Mouse (Mus musculus): ENCODE data around the gene Mrpl37. TPM values are rescaled to one million over a fixed set of nuclear protein-coding genes. Genes with fewer than 3 reads are reported as not detected.

Gene Mrpl37
- polyA plus RNA-seq, 1 experiment from 2014 or later, result 80.8 TPM

DNA sequence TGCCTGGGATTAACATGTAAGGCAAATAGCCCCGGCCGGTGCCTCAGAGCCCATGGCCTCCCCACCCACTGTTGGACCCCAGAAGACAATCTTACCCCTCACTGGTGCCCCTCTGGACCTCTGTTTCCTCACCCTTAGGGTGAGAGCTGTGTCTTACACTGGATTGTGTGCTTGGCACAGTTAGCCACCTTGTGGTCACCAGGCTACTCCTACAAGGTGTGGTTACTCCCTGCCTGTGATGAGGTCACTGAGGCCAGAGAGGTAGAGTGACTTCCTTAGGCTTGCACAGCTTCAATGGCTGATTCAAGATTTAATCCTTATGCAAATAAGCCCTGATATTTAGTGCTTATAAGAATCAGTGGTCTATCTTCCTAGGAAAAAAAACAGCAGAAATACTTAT, 29.7 kb downstream of the Mrpl37 start:
- Histone ChIP-seq H3K27ac (no peak overlapping the region), H3K36me3 (peaks cover 92% of the 10 kb centered on the region), H3K4me1 (peaks cover 13% of the 10 kb centered on the region), H3K4me3 (no peak overlapping the region), H3K9me3 (replicated peaks) (no peaks in the 10 kb centered on the region), H3K27me3 (no peaks in the 10 kb centered on the region), H3K9ac (no peak overlapping the region), H3K4me2 (replicated peaks) (no peak overlapping the region)
- WGBS, result 98% methylated on average over 2 of the region's 2 CpGs
- ATAC-seq (ENCODE audit: low FRiP score), result no peak

DNA sequence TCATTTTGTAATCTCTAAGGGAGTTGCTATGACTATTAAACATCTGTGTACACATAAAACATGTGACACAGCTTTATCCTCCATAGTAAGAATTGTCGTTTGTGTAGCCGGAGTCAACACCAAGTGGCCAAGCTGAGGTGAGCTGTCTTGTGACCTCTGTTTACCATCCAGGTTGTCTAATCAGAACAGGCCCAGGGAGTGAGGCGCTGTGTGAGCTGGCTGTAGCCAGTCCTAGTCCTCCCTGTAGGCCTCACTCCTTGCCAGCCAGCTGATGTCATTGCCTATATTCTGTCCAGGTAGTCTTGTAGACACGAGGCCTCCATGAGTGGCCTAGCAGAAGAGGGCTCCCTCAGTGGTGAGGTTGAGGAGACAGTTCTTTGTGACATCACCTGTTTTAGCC, 31.0 kb downstream of the Mrpl37 start:
- WGBS, result 89% methylated on average over 4 of the region's 4 CpGs
- H3K9ac ChIP-seq, result no peak overlapping the region
- H3K27me3 ChIP-seq, result no peaks in the 10 kb centered on the region
- H3K4me3 ChIP-seq, result no peak overlapping the region
- peaks cover 92% of the 10 kb centered on the region for H3K36me3 ChIP-seq
- H3K9me3 ChIP-seq (replicated peaks), result no peaks in the 10 kb centered on the region
- no peak overlapping the region for H3K4me2 ChIP-seq (replicated peaks)
- H3K4me1 ChIP-seq, result peaks cover 13% of the 10 kb centered on the region
- no peak overlapping the region for H3K27ac ChIP-seq
- ATAC-seq (ENCODE audit: low FRiP score), result no peak

DNA sequence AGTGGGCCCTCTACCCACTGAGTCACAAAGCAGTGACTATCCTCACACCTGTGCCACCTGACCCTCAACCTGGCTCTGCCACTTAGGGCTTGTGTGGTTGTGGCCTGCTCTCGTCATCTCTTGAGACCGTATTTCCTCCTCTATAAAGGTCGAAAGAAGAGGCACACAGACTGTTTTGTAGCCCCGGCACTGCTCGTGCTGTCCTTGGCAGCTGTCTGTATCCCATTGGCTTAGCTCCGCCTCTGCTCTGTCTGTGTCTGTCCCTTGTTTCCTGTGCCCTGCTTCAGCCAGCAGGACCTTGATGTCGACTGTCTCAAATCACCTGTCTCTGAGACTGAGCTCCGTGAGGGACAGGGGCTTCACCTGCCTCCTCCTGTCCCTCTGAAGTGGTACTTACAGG, 40.2 kb downstream of the Mrpl37 start:
- Histone ChIP-seq H3K27ac (peak overlapping the region; percentile 24; the same call in 1 of the 2 replicates), H3K36me3 (peaks cover 37% of the 10 kb centered on the region), H3K27me3 (no peaks in the 10 kb centered on the region), H3K4me3 (no peak overlapping the region), H3K9me3 (replicated peaks) (no peaks in the 10 kb centered on the region), H3K4me1 (peaks cover 47% of the 10 kb centered on the region), H3K4me2 (replicated peaks) (no peak overlapping the region), H3K9ac (no peak overlapping the region)
- WGBS, result 61% methylated on average over 8 of the region's 8 CpGs
- ATAC-seq (ENCODE audit: low FRiP score), result no peak

DNA sequence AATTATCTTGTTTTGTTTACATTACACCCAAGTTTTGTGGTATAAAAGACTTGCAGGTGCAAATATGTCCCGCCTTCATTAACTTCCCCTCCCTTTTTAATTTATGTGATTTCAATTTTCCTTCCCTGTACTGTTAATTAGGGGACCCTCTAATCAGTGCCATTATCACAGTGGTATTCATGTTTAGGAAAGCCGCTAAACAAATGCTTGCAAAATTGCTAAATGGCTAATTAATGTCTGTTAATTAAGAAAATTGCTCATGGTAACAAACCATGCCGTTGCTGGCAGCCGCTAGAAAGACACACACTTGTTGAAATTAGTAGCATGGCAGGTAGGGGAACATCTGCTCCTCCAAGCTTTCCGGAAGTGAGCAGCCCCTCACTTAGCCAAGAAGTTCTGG, 41.3 kb downstream of the Mrpl37 start:
- Histone ChIP-seq H3K4me2 (replicated peaks) (no peak overlapping the region), H3K27ac (no peak overlapping the region), H3K4me1 (peaks cover 57% of the 10 kb centered on the region), H3K9me3 (replicated peaks) (no peaks in the 10 kb centered on the region), H3K4me3 (no peak overlapping the region), H3K9ac (no peak overlapping the region), H3K27me3 (no peaks in the 10 kb centered on the region), H3K36me3 (peaks cover 26% of the 10 kb centered on the region)
- ATAC-seq (ENCODE audit: low FRiP score), result no peak
- 78% methylated on average over 5 of the region's 5 CpGs for WGBS

DNA sequence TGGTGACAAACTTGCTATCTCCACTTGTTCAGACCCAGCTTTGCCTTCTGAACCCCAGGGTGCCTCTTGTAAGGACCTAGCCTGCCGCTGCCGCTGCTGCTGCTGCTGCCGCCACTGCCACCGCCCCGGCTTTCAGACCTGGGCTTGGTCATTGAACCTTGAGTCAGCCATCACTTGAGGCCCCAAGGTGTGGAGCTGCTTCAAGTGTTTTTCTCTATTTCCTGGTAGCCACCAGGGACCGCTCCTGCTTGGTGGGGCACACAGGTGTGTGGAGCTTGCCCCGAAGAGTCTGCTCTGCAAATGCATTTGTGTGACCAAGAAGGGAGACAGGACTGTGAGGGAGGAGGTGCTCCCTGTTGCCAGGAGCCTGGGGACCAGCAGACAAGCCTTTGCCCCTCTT, 41.8 kb downstream of the Mrpl37 start:
- no peak overlapping the region for H3K4me2 ChIP-seq (replicated peaks)
- no peaks in the 10 kb centered on the region for H3K9me3 ChIP-seq (replicated peaks)
- WGBS, result 86% methylated on average over 7 of the region's 7 CpGs
- H3K27me3 ChIP-seq, result no peaks in the 10 kb centered on the region
- H3K27ac ChIP-seq, result peak overlapping the region; percentile 25; the same call in 1 of the 2 replicates
- no peak overlapping the region for H3K9ac ChIP-seq
- H3K4me1 ChIP-seq, result peaks cover 62% of the 10 kb centered on the region
- no peak for ATAC-seq (ENCODE audit: low FRiP score)
- no peak overlapping the region for H3K4me3 ChIP-seq
- H3K36me3 ChIP-seq, result peaks cover 21% of the 10 kb centered on the region

DNA sequence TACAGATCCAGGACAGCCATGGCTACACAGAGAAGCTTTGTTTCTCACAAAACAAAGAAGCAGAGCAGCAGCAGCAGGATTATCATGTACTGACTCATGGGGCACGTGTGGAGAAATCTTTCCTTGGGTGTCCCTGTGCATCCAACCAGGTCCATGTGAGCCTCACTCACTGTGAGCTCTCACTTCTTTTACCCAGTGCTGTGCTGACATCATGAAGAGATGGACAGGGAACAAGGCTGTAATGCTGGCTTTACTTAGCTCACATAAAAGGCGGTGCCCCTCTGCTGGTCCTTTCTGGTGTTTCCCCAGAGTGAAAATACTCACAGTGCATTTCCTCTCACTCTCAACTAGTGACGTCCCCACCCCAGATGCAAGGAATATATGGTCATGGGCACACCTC, 45.2 kb downstream of the Mrpl37 start:
- no peak for ATAC-seq (ENCODE audit: low FRiP score)
- Histone ChIP-seq H3K9ac (0 out of 2 replicates have a peak overlapping the region, but pooled peaks have one; percentile 19), H3K27ac (peak overlapping the region; percentile 36), H3K27me3 (no peaks in the 10 kb centered on the region), H3K4me3 (no peak overlapping the region), H3K9me3 (replicated peaks) (no peaks in the 10 kb centered on the region), H3K4me2 (replicated peaks) (no peak overlapping the region), H3K36me3 (no peaks in the 10 kb centered on the region; the same call in 1 of the 2 replicates), H3K4me1 (peaks cover 95% of the 10 kb centered on the region)
- 70% methylated on average over 3 of the region's 3 CpGs for WGBS

DNA sequence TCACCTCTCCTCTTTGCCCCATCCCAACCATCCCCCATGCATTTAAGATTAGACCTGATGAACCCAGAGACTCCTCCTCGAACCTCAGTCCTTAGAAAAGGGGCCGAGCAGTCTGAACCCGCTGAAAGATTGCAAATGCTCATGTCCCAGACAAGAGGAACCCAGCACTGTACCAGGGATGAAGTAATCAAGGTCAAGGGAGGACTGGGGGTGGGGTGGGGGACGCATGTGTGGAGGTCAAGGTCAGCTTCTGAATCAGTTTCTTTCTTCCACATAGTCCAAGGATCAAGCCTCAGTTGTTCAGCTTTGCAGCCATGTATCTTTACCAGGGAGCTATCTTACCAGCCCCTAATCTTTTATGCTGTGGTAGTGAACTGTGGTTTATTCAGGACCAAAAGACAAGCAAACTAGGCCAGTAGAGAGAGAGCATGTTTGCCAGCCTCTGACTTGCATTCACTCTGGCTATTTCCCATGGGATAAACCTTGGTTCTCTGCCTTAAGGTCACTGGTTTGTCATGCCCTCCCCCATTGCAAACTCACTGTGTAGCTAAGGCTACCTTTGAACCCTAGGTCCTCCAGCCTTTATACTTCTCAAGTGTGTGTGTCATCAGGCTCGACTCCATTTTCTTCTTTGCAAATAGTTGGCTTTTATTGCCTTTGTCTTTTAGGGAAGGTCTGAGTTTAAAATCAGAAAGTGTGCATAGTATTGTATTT, 46.2 kb downstream of the Mrpl37 start:
- ATAC-seq (ENCODE audit: low FRiP score), result no peak
- WGBS, result 75% methylated on average over 5 of the region's 5 CpGs
- no peaks in the 10 kb centered on the region for H3K27me3 ChIP-seq
- H3K9me3 ChIP-seq (replicated peaks), result no peaks in the 10 kb centered on the region
- H3K4me3 ChIP-seq, result no peak overlapping the region
- H3K36me3 ChIP-seq, result no peaks in the 10 kb centered on the region; the same call in 1 of the 2 replicates
- H3K4me1 ChIP-seq, result peaks cover 95% of the 10 kb centered on the region
- no peak overlapping the region for H3K9ac ChIP-seq
- peak overlapping the region; percentile 53; the same call in 1 of the 2 replicates for H3K27ac ChIP-seq
- H3K4me2 ChIP-seq (replicated peaks), result no peak overlapping the region

DNA sequence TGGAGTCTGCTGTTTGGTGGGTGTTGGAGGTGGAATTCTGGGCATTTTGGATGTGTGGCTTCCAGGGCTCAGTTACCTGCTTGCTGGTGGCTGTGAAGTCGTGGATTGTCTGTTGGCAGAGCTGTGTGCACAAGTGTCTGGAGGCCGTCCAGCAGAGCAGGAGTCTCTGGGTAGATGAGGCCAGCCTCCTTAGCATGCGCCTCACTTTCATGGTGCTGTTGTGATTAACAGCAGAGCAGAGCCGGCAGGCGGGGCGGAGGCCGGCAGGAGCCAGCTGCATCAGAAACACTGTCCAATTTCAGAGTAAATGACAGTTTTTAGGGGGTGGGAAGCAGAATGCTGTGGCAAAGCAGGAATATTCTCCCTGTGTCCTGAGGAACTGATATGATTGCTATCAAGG, 47.6 kb downstream of the Mrpl37 start:
- WGBS, result 28% methylated on average over 7 of the region's 7 CpGs
- no peak for ATAC-seq (ENCODE audit: low FRiP score)
- H3K4me1 ChIP-seq, result peaks cover 98% of the 10 kb centered on the region
- H3K27me3 ChIP-seq, result no peaks in the 10 kb centered on the region
- H3K4me3 ChIP-seq, result no peak overlapping the region
- peak overlapping the region; percentile 53 for H3K27ac ChIP-seq
- H3K9ac ChIP-seq, result peak overlapping the region; percentile 19; the same call in 1 of the 2 replicates
- no peaks in the 10 kb centered on the region for H3K9me3 ChIP-seq (replicated peaks)
- H3K36me3 ChIP-seq, result 0 out of 2 replicates have a peak, but pooled peaks cover 6% of the 10 kb centered on the region
- no peak overlapping the region for H3K4me2 ChIP-seq (replicated peaks)

DNA sequence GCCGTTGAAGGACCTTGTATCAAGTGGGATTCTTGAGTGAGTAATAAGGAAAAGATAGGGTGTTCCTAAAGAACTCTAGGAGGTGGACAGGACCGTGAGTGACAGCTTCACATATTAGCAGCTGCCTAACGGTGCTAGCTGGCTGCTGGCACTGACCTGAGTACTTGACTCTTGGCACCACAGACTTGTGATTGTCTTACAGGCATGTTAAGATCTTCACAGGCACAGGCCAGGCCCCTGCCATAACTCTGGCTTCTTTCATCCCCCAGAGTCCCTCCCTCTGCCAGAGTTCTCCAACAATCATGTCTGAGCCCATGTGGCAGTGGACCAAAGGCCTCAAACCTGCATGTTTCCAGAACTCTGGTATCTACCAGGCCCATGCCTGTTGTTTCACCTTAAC, 48.1 kb downstream of the Mrpl37 start:
- no peak overlapping the region for H3K4me3 ChIP-seq
- 0 out of 2 replicates have a peak, but pooled peaks cover 6% of the 10 kb centered on the region for H3K36me3 ChIP-seq
- no peak for ATAC-seq (ENCODE audit: low FRiP score)
- no peaks in the 10 kb centered on the region for H3K9me3 ChIP-seq (replicated peaks)
- H3K9ac ChIP-seq, result peak overlapping the region; percentile 19; the same call in 1 of the 2 replicates
- no peak overlapping the region for H3K4me2 ChIP-seq (replicated peaks)
- H3K27me3 ChIP-seq, result no peaks in the 10 kb centered on the region
- WGBS, result 82% methylated on average over 3 of the region's 3 CpGs
- peak overlapping the region; percentile 53 for H3K27ac ChIP-seq
- peaks cover 100% of the 10 kb centered on the region for H3K4me1 ChIP-seq

DNA sequence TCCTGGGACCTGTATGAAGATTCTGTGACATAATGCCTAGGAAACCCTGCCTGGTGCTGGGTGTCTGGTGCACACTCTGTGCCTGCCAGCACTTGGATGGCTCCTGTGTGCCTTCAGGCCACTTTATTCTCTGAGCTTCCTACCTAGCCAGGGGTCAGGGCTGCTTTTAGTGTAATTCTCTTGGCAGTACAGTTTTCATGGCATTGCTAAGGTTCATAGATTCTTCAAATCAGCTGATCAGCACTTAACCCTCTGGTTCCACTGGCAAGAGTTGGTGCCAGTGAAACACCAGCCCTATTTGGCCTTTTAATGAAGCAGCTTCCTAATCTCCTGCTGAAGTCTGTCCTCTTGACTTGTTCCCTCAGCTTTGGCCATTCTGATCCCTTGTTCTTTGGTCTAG, 49.4 kb downstream of the Mrpl37 start:
- H3K36me3 ChIP-seq, result 0 out of 2 replicates have a peak, but pooled peaks cover 11% of the 10 kb centered on the region
- H3K27me3 ChIP-seq, result no peaks in the 10 kb centered on the region
- H3K4me1 ChIP-seq, result peaks cover 99% of the 10 kb centered on the region
- H3K4me2 ChIP-seq (replicated peaks), result no peak overlapping the region
- peak overlapping the region; percentile 38; the same call in 1 of the 2 replicates for H3K9ac ChIP-seq
- H3K4me3 ChIP-seq, result no peak overlapping the region
- no peaks in the 10 kb centered on the region for H3K9me3 ChIP-seq (replicated peaks)
- no peak for ATAC-seq (ENCODE audit: low FRiP score)
- 0 out of 2 replicates have a peak overlapping the region, but pooled peaks have one; percentile 7 for H3K27ac ChIP-seq

DNA sequence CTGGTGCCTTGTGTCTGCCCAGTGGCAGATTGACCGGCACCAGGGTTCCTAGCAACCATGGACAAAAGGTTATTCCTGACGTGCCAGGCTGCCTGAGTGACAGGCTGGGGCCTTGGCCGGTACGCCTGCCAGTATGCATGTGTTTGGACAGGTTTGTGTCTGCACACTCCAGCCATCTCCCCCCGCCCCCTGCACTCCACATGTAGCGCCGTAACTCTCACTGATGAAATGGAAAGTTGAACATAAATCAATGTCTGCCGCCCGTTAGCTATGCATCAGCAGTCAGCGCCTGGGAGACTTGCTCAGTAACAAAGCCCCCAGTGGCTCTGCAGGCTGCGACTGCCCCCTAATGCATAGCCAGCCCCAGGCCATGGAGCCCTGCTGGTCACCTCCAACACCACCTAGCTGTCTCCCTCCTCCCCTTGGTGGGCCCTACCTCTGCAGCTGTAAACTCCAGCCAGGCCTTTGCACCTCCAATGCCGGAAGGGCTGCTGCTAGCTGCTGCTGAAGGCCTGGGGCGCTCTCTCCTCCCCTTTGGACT, 50.6 kb downstream of the Mrpl37 start:
- no peaks in the 10 kb centered on the region for H3K27me3 ChIP-seq
- ATAC-seq (ENCODE audit: low FRiP score), result peak; percentile 78
- H3K4me1 ChIP-seq, result peaks cover 94% of the 10 kb centered on the region
- H3K27ac ChIP-seq, result peak overlapping the region; percentile 80
- H3K9me3 ChIP-seq (replicated peaks), result no peaks in the 10 kb centered on the region
- 29% methylated on average over 13 of the region's 13 CpGs for WGBS
- 0 out of 2 replicates have a peak overlapping the region, but pooled peaks have one; percentile 38 for H3K9ac ChIP-seq
- H3K36me3 ChIP-seq, result 0 out of 2 replicates have a peak, but pooled peaks cover 11% of the 10 kb centered on the region
- no peak overlapping the region for H3K4me3 ChIP-seq
- peak overlapping the region; percentile 9; the same call in 1 of the 2 replicates for H3K4me2 ChIP-seq (replicated peaks)

DNA sequence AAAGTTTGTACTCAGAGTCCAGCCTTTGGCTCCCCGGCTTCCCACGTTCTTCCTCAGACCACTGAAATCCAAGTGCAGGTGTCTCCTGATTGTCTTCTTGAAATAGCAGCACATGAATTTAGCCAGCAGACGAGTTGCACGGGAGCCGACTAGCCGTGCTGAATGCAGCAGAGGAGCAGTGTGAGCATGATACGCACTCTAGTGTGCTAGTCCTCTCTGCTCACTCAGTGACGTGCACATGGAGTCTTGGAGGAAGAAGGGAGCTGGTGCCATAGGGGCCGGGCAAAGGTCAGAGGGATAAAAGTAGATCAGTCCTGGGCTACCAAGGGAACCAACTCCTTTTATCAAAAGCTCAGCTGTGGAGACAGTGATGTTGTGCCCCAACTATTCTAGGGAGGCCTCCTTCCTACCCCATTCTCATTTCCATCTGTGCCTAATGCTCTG, 52.8 kb downstream of the Mrpl37 start:
- Histone ChIP-seq H3K27me3 (no peaks in the 10 kb centered on the region), H3K4me2 (replicated peaks) (no peak overlapping the region), H3K27ac (no peak overlapping the region; the same call in 1 of the 2 replicates), H3K4me1 (peaks cover 73% of the 10 kb centered on the region), H3K9me3 (replicated peaks) (no peaks in the 10 kb centered on the region), H3K36me3 (peaks cover 18% of the 10 kb centered on the region; the same call in 1 of the 2 replicates), H3K4me3 (no peak overlapping the region), H3K9ac (no peak overlapping the region)
- WGBS, result 80% methylated on average over 9 of the region's 9 CpGs
- no peak for ATAC-seq (ENCODE audit: low FRiP score)

Measured in hindbrain, embryonic 12.5 days (tissue).